Mouse (Mus musculus) T-helper 1 cell (primary cell): Measurements from ENCODE around the gene Rarb.

ENCODE experiments used
- in situ Hi-C: fragments of 300-600 bp; cut with MboI, MseI; formaldehyde crosslinking; loops from one replicate; pipeline ENCODE4 v1.15.1; 2025; ENCODE audit warnings: high pct_unique_total_duplicates

Gene Rarb

DNA sequence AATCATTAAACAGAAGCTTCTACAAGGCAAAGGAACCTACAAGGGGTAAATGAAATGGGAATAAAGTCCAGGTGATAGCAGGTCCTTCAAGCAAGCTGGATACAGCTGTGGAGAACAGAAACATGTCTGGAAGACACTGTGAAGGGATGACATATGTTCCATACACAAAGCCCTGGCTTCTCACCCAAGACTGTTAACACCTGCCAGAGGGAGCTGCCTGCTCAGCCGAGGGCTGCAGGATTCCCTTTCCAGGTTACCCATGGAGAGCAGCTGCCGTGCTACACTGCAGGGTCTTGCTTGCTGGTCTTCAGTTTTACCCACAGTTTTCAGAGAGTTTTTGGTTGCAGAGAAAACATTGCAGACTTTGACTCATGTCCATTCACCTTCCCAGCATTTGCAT lies 290.3 kb downstream of the Rarb start:
- in situ Hi-C loops = no loop called here

DNA sequence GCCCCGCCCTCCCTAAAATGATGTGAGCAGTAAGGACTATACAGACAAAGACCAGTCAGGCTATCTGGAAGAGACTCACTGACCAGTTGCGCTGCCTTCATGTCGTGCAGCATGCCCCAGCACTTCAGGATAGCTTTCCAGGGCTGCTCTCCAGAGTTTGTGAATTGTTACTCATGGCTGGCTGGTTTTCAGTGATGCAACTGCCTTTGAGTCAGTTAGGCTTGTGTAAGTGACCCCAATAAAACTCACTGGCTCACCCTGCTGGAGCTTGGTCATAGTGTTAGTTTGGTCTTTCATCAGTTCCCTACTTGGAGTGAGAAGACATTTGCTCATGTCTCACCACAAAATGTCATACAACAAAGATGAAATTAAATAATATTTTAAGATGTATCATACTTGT lies 292.8 kb downstream of the Rarb start:
- in situ Hi-C loops = no loop called here

DNA sequence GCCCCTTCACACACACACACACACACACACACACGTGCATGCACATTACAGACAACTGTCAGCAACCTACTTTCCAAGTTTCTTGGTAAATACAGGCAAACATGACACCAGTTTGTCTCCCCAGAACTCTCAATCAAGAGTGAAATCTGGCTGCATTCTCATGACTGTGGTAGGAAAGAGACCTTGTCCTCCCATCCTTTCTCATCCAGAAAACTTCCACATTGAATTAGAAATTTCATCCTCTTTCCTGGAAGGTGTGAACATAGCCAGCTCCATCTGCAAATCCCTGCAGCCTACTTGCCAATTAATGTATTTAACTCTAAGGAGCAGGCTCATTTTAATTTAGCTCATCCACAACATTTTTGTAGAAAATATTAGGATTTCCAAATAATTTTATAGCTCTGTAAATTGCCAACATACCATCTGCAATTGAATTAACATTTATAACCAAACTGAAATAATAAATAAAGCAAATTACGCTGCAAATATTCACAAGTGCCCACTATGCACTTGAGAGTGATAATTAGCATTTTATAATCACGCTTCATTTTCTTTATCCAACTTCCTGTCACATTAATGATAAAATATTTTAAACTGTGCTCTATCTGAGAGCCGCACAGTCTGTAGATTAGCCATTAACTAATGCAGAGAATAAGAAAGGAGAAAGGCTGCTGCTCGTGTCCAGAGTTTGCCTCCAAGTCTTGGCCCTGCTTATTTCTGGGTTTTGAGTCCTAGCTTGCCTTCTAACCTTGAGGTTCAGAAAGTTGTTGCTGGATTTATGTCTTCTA lies 293.6 kb downstream of the Rarb start:
- in situ Hi-C loops = no loop called here

DNA sequence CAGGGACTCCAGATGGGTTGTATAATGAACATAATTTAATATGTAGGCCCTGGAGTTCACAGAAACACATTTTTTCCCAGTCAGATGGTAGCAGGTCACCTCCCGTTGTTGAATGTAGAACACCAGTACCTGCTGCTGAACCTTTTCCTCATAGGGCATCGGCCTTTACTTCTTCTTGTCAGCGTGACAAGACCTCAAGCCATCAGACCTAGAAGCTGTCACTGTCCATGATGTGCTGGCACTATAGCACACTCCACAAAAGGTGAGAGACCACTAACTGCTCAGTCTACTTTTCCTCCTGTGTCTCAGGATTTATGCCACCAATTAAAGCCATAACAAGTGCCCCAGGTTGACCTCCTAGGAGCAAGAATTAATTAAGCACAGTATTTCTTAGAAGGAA lies 296.1 kb downstream of the Rarb start:
- in situ Hi-C loops = no loop called here

DNA sequence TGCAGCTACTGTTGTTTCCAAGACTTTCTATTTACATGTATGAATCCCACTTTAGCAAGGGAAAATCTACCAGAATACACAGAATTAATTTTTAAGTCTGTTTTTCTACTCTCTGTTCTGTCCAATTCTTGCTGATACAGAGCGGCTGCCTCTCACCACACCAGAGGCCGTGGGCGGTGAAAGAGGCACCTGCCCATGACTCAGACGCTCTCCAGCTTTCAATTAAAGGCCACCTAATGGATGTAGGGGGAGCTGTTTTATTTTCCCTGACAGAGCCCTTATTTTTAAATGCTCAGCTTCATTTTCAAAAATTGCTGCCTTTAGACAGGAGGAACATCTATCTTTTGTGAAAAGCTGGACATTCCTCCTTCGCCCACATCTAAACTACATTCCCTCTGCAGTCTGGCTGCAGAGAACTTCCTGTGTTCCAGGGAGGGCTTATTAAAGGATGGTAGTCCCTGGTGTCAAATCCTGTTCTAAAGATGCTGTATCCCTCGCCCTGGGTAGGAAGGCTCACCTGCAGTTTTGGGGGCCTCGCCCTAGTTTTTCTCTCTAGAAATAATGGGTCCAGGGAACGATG lies 299.3 kb downstream of the Rarb start:
- in situ Hi-C loops = no loop called here

DNA sequence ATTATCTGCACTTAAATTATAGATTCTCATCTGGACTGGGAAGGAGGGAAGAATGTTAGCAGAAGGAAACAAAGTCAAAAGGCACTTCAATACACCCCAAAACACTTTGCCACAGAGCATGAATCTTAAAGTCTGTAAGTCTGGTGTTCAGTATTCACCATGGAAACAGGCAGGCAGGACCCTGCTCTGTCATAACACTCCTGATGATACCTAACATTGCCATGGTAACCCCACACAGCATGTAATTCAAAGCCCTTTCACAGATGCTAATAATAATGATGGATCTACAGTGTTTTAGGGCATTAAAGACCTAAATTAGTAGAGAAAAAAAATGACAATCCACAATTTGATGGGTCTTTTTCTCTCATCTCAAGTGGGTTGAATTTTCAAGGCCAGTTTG lies 301.0 kb downstream of the Rarb start:
- in situ Hi-C loops = no loop called here

DNA sequence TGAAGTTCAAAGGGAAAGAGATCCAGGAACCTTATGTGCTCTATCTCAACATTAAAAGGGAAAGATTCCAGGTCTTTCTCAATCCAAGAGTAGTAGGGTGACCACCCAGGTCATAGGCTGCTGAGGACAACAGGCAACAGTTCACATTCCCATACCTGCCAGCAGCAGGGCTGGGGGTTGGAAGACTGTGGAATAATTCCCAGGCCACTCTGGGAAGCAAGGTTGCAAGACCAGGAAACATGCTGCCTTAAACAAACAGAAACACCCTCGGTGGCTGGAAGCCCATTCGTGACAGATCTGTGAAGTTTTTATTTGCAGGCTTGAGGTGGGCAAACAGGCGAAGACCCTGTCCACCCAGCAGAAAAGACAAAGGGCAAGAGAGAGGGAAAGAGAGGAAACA lies 303.2 kb downstream of the Rarb start:
- in situ Hi-C loops = no loop called here

DNA sequence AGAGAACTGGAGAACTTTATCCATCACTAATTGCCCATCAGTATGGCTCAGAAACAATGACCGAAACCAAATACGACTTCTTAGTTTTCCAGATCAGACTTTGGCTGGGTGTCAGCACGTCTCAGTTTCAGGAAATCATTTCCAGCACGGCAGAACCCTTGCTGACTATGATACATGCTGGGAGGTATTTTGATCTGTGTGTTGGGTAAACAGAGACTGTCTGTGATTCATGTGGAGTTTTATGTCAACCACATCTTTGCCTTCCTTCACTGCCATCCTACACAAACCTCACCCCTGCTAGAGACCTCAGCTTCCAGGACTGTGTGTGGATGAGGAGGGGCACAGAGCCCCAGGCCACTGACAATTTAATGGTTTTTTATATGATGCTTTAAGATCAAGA lies 308.4 kb downstream of the Rarb start:
- in situ Hi-C loops = no loop called here

DNA sequence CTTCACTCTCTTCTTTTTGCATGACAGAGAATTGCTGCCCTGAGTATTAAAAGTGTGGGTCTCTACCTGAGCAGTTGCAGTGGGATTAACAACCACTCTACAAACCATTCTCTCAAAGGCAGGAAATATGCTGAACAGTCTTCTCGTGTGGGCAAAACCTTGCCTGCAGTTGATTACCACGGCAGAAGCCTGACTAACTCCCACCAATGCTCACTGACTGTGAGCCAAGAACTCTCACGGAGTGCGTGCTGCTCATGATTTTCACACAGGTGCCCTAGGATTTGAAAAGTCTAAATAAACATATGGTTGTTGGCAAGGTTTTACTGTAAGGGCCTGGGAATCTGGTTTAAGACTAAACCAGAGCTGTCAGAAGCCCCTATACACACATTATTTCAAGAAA lies 309.1 kb downstream of the Rarb start:
- in situ Hi-C loops = no loop called here

DNA sequence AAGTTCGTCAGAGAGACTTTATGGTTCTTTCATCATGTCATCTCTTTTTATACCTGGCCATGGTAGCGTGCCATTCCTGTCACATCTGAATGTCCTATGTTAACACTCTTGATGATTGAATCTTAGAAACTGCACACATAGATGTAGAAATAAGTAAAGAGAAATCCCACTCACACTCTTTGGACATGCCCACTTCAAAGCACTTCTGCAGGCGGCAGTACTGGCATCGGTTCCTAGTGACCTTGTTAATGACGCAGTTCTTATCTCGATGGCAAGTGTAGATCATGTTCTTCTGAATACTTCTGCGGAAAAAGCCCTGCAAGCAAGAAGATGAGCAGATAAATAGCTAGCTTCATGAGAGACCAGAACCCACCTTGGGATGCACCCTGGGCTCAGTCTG lies 310.2 kb downstream of the Rarb start:
- in situ Hi-C loops = no loop called here

DNA sequence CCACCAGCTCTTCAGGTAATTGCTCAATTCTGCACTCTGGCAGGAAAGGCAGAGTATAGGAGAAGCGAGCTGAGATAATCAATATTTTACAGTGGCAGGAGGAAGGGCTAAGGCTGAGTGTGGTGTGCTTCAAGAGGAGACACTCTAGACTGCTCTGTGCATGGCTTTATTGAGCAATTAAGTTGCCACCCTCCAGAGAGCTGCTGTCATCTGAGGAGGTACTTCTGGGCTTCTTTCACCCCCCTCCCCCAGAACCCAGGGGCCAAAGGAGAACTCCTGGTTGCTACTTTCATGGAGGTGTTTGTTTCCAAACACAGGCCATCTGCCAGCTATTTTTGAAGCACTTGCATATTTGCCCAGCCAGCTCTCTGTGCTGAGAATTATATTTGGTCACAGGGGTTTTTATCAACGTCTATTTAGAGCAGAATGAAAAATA lies 321.7 kb downstream of the Rarb start:
- in situ Hi-C loops = no loop called here

DNA sequence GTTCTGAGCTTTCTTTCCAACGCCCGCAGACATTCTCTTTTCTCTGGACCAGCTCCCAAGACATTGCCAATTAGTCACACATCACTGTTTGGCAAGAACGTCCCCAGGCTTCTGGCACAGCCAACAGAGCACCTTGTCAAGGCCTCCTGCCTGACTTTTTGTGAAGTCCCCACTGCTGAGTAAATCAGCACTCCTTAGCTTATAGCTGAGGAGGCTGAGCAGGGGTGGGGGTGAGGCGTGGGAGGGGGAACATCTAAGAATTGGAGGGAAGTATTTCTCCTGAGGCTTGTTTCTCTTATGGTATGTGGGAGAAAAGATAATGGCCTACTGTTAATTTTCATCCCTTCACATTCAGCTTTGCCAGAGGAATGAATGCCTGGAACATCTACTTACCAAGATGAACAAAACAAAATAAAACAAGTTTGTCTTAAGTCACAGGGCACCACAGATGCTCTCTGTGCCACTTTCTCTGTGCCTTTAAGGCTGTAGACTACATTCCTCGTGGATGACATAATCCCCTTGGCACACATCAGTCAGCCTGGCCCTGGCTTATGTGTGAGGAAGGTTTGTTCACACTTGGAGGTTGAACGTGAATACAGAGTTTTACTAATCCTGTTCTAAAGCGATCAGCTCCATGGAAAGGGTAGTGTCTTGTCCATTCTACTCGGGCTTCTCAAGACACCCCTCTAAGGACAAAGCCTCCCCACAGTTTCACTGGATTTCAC lies 335.1 kb downstream of the Rarb start:
- in situ Hi-C loops = no loop called here

DNA sequence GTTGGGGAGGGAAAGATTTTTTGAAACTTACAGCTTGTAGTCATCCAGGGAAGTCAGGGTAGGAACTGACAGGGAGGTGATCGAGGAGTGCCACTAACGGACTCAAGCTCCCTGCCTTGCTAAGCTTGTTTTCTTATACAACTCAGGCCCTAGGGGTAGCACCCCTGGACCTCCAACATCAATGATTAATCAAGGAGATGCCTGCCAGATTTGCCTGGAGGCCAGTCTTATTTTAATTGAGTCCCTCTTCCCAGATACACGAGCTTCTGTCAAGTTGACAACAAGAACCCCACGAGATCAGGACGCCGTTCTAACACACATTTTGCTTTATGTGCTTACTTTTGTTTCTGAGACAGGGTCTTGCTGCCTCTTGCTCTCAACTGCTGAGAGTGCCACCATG lies 338.3 kb downstream of the Rarb start:
- in situ Hi-C loops = no loop called here

DNA sequence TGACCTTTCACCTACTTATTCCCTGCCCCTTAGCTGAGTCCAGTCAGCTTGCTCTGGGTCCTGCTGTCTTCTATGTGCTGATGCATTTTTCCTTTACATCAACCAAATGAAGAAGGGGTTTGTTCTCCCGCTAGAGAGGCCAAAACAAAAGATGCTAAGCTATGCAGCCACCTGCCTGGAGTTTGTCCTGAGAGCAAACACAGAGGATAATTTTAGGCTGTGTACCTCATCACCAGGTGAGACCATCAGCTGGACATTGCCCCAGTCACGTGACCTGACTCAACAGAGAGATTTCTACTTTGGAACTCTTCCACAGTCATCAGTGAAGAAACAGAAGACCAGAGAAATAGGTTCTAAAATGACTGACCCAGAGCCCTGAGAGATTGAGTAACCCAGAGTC lies 339.4 kb downstream of the Rarb start:
- in situ Hi-C loops = loop anchor here (10.0 kb wide), 1 partner anchor 1515 kb away; no protein-coding TSS in a partner anchor

DNA sequence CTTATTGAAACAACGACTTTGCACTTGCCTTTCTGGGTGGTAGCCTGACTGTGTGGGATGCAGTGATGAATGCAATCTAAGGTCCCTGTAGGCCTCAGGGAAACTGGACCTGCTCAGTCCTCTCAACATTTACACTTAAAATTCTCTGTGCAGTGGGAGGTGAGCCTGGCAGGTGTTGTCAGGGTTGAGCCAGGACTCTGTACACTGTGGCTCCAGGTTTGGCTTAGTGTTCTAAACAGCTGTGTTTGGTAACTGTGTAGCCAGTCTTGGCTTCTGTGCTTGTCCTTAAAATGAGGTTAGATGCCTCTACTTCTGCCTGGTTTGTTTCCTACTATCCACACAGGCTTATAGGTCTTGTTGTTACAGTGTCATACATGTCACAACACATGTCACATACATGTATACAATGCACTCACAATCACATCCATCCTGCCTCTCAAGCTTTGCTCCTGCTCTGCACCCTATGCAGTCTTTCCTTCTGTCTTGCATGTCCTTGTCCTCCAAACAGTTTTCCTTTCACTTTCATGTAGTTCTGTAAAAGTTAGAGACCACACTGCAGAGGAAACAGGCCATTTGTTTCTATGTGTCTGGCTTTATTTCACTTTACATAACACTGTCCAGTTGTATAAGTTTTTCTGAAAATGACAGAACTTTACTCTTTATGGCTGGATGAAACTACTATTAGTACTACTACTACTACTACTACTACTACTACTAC lies 340.2 kb downstream of the Rarb start:
- in situ Hi-C loops = loop anchor here (10.0 kb wide), 1 partner anchor 1514 kb away; no protein-coding TSS in a partner anchor

DNA sequence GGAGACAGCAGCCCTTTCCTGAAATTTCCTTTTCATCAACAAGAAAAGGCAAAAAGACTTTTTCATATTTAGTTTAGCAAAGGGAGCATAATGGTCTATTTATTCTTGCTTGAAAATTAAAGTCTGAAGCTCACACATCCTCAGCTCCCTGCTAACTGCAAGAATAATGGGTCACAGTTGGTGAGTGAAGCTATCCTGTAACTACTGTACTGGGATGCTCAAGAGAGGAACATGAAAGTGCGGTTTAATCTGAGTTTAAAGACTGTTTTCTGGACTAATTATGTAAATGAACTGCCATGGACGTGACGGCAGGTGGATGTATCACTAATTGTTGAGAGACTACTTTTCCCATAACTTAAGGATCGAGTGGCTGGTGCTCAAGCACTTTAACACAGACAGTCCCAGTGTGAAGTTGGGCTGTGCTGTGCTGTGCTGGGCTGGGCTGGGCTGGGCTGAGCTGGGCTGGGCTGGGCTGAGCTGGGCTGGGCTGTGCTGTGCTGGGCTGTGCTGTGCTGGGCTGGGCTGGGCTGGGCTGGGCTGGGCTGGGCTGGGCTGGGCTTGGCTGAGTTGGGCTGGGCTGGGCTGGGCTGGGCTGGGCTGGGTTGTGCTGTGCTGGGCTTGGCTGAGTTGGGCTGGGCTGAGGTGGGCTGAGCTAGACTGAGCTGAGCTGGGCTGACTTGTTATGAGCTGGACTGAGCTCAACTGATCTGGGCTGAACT lies 370.5 kb downstream of the Rarb start:
- in situ Hi-C loops = loop anchor here (10.0 kb wide), 1 partner anchor 1044 kb away; no protein-coding TSS in a partner anchor

DNA sequence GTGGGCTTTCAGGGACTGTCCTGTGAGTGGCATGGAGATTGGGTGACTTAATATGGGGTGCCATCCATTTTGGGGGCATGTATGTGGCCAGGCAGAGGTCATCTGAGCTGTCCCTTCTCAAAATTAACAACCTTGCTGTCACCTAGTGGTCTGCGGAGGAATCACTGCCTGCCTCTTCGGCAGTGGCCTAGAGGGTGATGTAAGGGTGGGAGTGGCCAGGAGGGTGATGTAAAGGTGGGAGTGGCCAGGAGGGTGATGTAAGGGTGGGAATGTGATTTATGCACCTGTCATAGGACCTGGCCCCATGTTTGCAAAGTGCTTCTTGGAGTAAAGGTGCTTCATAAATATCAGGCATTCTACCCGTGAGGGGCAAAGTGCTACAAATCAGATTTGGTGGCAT lies 371.4 kb downstream of the Rarb start:
- in situ Hi-C loops = loop anchor here (10.0 kb wide), 1 partner anchor 1043 kb away; no protein-coding TSS in a partner anchor

DNA sequence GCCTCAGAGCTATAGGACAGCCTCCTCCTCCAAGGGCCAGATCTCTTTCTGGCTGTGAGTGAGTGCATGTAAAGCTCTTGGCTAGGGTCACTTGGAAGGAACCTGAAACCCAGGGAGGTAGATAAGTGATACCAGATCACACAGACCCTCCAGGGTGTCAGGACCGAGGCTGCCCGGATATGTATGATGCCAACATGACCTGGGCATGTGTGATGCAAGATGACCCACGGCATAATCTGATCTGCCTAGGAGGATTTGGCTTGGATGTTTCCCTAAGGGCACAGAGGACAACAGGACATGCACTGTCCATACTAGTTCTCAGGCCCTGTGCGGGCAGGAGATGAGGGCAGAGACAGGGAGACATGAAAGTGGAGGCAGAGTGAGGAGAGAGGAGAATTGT lies 374.1 kb downstream of the Rarb start:
- in situ Hi-C loops = loop anchor here (10.0 kb wide), 1 partner anchor 1040 kb away; no protein-coding TSS in a partner anchor

DNA sequence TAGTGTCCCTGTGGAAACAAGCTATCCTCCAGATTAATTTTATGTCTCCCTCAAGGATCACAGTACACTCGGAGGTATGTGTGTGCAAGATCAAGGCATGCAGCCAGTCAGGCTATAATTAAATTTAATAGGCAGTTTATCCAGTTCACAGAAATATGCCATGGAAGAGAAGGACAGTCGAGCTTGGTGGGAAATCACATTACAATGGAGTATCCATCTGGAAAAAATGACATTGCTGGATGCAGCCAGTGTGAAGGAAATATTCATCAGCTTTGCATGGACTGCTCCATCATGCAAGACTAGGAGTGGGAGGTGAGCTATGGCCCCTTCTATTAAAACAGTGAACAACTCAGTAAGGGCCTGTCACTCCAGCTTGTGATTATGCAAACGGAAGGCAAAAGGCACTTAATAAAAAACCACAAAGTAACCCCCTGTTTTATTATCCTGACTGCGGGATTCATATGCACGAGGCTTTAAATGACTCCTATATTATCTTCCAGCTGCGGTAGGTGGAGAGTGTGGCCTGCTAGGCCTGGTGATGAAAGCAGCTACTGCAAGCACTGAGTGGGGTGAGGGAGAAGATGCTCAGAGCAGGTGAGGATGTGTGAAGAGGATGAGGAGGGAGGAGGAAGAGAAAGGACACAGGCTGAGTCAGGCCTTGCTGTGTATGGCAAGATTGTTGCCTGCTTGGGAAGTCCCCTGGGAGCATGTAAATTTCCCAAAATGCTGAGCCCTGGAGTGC lies 379.4 kb downstream of the Rarb start:
- in situ Hi-C loops = loop anchor here (5.0 to 10.0 kb wide), 3 partner anchors 963 to 1753 kb away; no protein-coding TSS in a partner anchor

DNA sequence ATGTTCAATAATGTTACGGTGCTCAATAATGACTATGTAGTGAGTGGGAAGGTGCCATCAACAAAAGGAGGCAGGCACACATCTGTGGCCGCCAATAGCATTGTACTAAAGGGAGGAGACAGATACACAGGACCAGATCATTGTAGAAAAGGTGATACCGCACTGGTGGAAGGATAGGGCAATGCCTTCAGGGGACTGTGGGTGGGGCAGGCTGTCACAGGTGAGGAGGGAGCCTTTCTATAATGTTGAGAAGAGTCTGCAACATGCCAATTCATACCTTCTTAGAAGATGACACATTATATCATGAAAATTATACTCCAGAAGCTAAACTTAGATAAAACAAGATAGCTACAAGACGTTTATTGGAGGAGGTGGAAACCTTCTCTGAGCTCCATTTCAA lies 381.6 kb downstream of the Rarb start:
- in situ Hi-C loops = loop anchor here (5.0 kb wide), 2 partner anchors 965 to 1755 kb away; no protein-coding TSS in a partner anchor
